Mouse (Mus musculus) embryonic facial prominence, embryonic 15.5 days (tissue): ENCODE results near the gene Nxpe2. TPM values are rescaled to one million over a fixed set of nuclear protein-coding genes. Genes with fewer than 3 reads are reported as not detected.
"Not testable (repeated sequence)": the region's sequence is repeated elsewhere in the genome, so short reads cannot be mapped to it uniquely, and the experiment has no call there.

Experiments
- ATAC-seq: fragments of 200-750 bp; cut with Nextera tagmentation; 2 replicates; pipeline ENCODE4 v1.8.0; 2017; ENCODE audit warnings: low read depth, moderate TSS enrichment; ENCODE audit not compliant: insufficient number of reproducible peaks, low FRiP score, low TSS enrichment
- H3K27ac ChIP-seq: fragments of 300-500 bp; sonication (generic); replicated peaks from 2 replicates; pipeline ENCODE4 v1.5.1; 2015; ENCODE audit warnings: mild to moderate bottlenecking, inconsistent platforms
- H3K27me3 ChIP-seq: fragments of 300-500 bp; sonication (generic); 2 replicates; pipeline ENCODE4 v1.6.1; 2015; ENCODE audit warnings: inconsistent platforms
- H3K36me3 ChIP-seq: fragments of 300-500 bp; sonication (generic); 2 replicates; pipeline ENCODE4 v1.6.1; 2015; ENCODE audit warnings: mild to moderate bottlenecking, inconsistent platforms
- H3K4me1 ChIP-seq: fragments of 300-500 bp; sonication (generic); 2 replicates; pipeline ENCODE4 v1.6.1; 2015; ENCODE audit warnings: inconsistent platforms
- H3K4me2 ChIP-seq: fragments of 300-500 bp; sonication (generic); replicated peaks from 2 replicates; pipeline ENCODE4 v1.6.1; 2015; ENCODE audit warnings: mild to moderate bottlenecking, inconsistent platforms
- H3K4me3 ChIP-seq: fragments of 300-500 bp; sonication (generic); replicated peaks from 2 replicates; pipeline ENCODE4 v1.5.1; 2015; ENCODE audit warnings: mild to moderate bottlenecking, inconsistent platforms
- H3K9ac ChIP-seq: fragments of 300-500 bp; sonication (generic); 2 replicates; pipeline ENCODE4 v1.6.1; 2015; ENCODE audit warnings: inconsistent platforms
- H3K9me3 ChIP-seq: fragments of 300-500 bp; sonication (generic); replicated peaks from 2 replicates; pipeline ENCODE4 v1.6.1; 2016; ENCODE audit warnings: inconsistent platforms
- WGBS: fragments of 180-500 bp; shearing (Covaris S2); methylation state at CpG from one replicate; pipeline ENCODE4 v1.1.7; 2015; 5-methylcytosine and 5-hydroxymethylcytosine counted together
- polyA plus RNA-seq: library from polyadenylated mRNA; unstranded; fragments of >200 nt; fragmentation: Nextera tagmentation; extraction: Ambion mirVana; gene quantifications from 2 replicates; pipeline ENCODE4 v1.2.1, GENCODE M21; 2015

Gene Nxpe2
- polyA plus RNA-seq, 1 experiment from 2014 or later = 0.83 TPM

GRCm38 (mm10) chr9:48345866-48346265 is 7.4 kb downstream of the Nxpe2 start:
- 90% methylated on average over 3 of the region's 3 CpGs for WGBS

GRCm38 (mm10) chr9:48345456-48345855 is 7.8 kb downstream of the Nxpe2 start:
- Histone ChIP-seq H3K36me3 (no peaks in the 10 kb centered on the region), H3K9me3 (no peaks in the 10 kb centered on the region), H3K27ac (no peak overlapping the region), H3K4me1 (no peaks in the 10 kb centered on the region), H3K4me2 (no peak overlapping the region), H3K4me3 (no peak overlapping the region), H3K27me3 (no peaks in the 10 kb centered on the region), H3K9ac (no peak overlapping the region)
- 86% methylated on average over 9 of the region's 9 CpGs for WGBS
- no peak for ATAC-seq

More at GRCm38 (mm10) chr9:48345866-48346265, 7.4 kb downstream of the Nxpe2 start:
- Histone ChIP-seq H3K9me3 (no peaks in the 10 kb centered on the region), H3K27ac (no peak overlapping the region), H3K4me2 (no peak overlapping the region), H3K4me1 (no peaks in the 10 kb centered on the region), H3K4me3 (no peak overlapping the region), H3K9ac (no peak overlapping the region), H3K27me3 (no peaks in the 10 kb centered on the region), H3K36me3 (no peaks in the 10 kb centered on the region)
- ATAC-seq = no peak

- H3K27me3 ChIP-seq = no peaks in the 10 kb centered on the region
- no peaks in the 10 kb centered on the region for H3K4me1 ChIP-seq
- no peaks in the 10 kb centered on the region for H3K9me3 ChIP-seq
- WGBS = 76% methylated on average over 10 of the region's 10 CpGs
- no peak overlapping the region for H3K27ac ChIP-seq
- ATAC-seq = no peak
- H3K36me3 ChIP-seq = no peaks in the 10 kb centered on the region
- no peak overlapping the region for H3K4me2 ChIP-seq
- no peak overlapping the region for H3K4me3 ChIP-seq
- no peak overlapping the region for H3K9ac ChIP-seq
Measured at GRCm38 (mm10) chr9:48340708-48341380, 12.4 kb downstream of the Nxpe2 start.

- H3K27ac ChIP-seq = no peak overlapping the region
- WGBS = 43% methylated on average over 5 of the region's 5 CpGs
Measured at GRCm38 (mm10) chr9:48339563-48339962, 13.7 kb downstream of the Nxpe2 start.

GRCm38 (mm10) chr9:48338783-48339455 is 14.3 kb downstream of the Nxpe2 start:
- WGBS = 59% methylated on average over 4 of the region's 4 CpGs
- Histone ChIP-seq H3K4me3 (no peak overlapping the region), H3K27ac (no peak overlapping the region), H3K9ac (no peak overlapping the region), H3K36me3 (no peaks in the 10 kb centered on the region), H3K27me3 (no peaks in the 10 kb centered on the region), H3K9me3 (no peaks in the 10 kb centered on the region), H3K4me2 (no peak overlapping the region), H3K4me1 (no peaks in the 10 kb centered on the region)
- no peak for ATAC-seq

More at GRCm38 (mm10) chr9:48339563-48339962, 13.7 kb downstream of the Nxpe2 start:
- Histone ChIP-seq H3K4me3 (no peak overlapping the region), H3K9ac (no peak overlapping the region), H3K4me2 (no peak overlapping the region), H3K9me3 (no peaks in the 10 kb centered on the region), H3K4me1 (no peaks in the 10 kb centered on the region), H3K36me3 (no peaks in the 10 kb centered on the region), H3K27me3 (no peaks in the 10 kb centered on the region)
- ATAC-seq = no peak

- WGBS = 92% methylated on average over 7 of the region's 7 CpGs
- Histone ChIP-seq H3K27ac (no peak overlapping the region), H3K27me3 (no peaks in the 10 kb centered on the region), H3K4me1 (no peaks in the 10 kb centered on the region), H3K4me2 (no peak overlapping the region), H3K4me3 (no peak overlapping the region), H3K36me3 (no peaks in the 10 kb centered on the region), H3K9ac (no peak overlapping the region), H3K9me3 (no peaks in the 10 kb centered on the region)
- no peak for ATAC-seq
Measured at GRCm38 (mm10) chr9:48329597-48329996, 23.7 kb downstream of the Nxpe2 start.

- Histone ChIP-seq H3K36me3 (no peaks in the 10 kb centered on the region), H3K9ac (no peak overlapping the region), H3K27ac (no peak overlapping the region), H3K27me3 (no peaks in the 10 kb centered on the region), H3K4me3 (no peak overlapping the region), H3K4me2 (no peak overlapping the region), H3K9me3 (no peaks in the 10 kb centered on the region), H3K4me1 (no peaks in the 10 kb centered on the region)
- ATAC-seq = no peak
- 89% methylated on average over 9 of the region's 9 CpGs for WGBS
Measured at GRCm38 (mm10) chr9:48326338-48326737, 26.9 kb downstream of the Nxpe2 start.

- no peak for ATAC-seq
Measured at GRCm38 (mm10) chr9:48315825-48316224, 37.4 kb downstream of the Nxpe2 start.

GRCm38 (mm10) chr9:48314194-48314593 is 39.1 kb downstream of the Nxpe2 start:
- WGBS = 48% methylated on average over 3 of the region's 3 CpGs
- no peak overlapping the region for H3K4me3 ChIP-seq
- no peak overlapping the region for H3K27ac ChIP-seq
- no peaks in the 10 kb centered on the region for H3K4me1 ChIP-seq
- H3K36me3 ChIP-seq = no peaks in the 10 kb centered on the region
- no peak for ATAC-seq
- no peak overlapping the region for H3K4me2 ChIP-seq
- no peaks in the 10 kb centered on the region for H3K9me3 ChIP-seq
- no peak overlapping the region for H3K9ac ChIP-seq
- H3K27me3 ChIP-seq = no peaks in the 10 kb centered on the region

More at GRCm38 (mm10) chr9:48315825-48316224, 37.4 kb downstream of the Nxpe2 start:
- H3K27me3 ChIP-seq = no peaks in the 10 kb centered on the region
- H3K4me1 ChIP-seq = no peaks in the 10 kb centered on the region
- H3K27ac ChIP-seq = no peak overlapping the region
- H3K4me2 ChIP-seq = no peak overlapping the region
- no peaks in the 10 kb centered on the region for H3K9me3 ChIP-seq
- no peaks in the 10 kb centered on the region for H3K36me3 ChIP-seq
- H3K4me3 ChIP-seq = no peak overlapping the region
- WGBS = 83% methylated on average over 1 of the region's 1 CpGs
- no peak overlapping the region for H3K9ac ChIP-seq

GRCm38 (mm10) chr9:48311241-48311640 is 42.0 kb downstream of the Nxpe2 start:
- Histone ChIP-seq H3K4me3 (no peak overlapping the region), H3K27ac (no peak overlapping the region), H3K9ac (no peak overlapping the region), H3K4me1 (no peaks in the 10 kb centered on the region), H3K9me3 (no peaks in the 10 kb centered on the region), H3K4me2 (no peak overlapping the region), H3K27me3 (no peaks in the 10 kb centered on the region), H3K36me3 (no peaks in the 10 kb centered on the region)
- WGBS = 83% methylated on average over 5 of the region's 5 CpGs
- ATAC-seq = no peak

- not testable (repeated sequence) for ATAC-seq
- WGBS = 38% methylated on average over 5 of the region's 5 CpGs
Measured at GRCm38 (mm10) chr9:48303564-48303963, 49.7 kb downstream of the Nxpe2 start.

GRCm38 (mm10) chr9:48298983-48299382 is 54.3 kb downstream of the Nxpe2 start:
- 90% methylated on average over 7 of the region's 7 CpGs for WGBS
- Histone ChIP-seq H3K4me2 (no peak overlapping the region), H3K36me3 (no peaks in the 10 kb centered on the region), H3K9ac (no peak overlapping the region), H3K27ac (no peak overlapping the region), H3K27me3 (no peaks in the 10 kb centered on the region), H3K4me3 (no peak overlapping the region), H3K9me3 (no peaks in the 10 kb centered on the region), H3K4me1 (no peaks in the 10 kb centered on the region)
- ATAC-seq = no peak

More at GRCm38 (mm10) chr9:48303564-48303963, 49.7 kb downstream of the Nxpe2 start:
- not testable (repeated sequence) for H3K27ac ChIP-seq, H3K9ac ChIP-seq, H3K27me3 ChIP-seq, H3K4me1 ChIP-seq, H3K9me3 ChIP-seq, H3K4me3 ChIP-seq, H3K4me2 ChIP-seq, H3K36me3 ChIP-seq
